Mouse (Mus musculus): ENCODE measurements at regions not wholly inside any gene's neighbourhood (a gene's known extent, or its start where the extent isn't known, plus 50 kb on each side); places are given as distances from the start of the nearest gene placed in this dataset.

DNA sequence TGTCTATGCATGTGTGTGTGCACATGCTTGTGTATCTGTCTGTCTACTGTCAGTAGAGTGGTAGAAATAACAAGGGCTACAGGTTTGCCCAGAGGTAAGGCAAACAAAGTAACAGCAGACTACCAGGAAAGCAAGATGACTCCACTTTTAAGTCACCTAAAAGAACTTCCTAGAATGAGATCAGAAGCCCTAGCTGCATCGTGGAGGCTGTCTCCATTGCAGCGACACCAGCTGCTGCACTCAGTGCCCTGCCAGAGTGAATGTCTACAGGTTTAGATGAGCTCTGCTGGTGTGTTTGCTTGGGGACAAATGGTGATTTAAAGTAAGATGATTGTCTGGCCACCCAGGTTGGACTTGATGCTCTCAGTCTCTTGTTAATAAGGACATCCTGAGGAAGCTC is 50.6 kb upstream of the Dusp10 start:
- no peak for ATAC-seq (replicated peaks)
- H3K36me3 ChIP-seq (replicated peaks), result no peaks in the 10 kb centered on the region

DNA sequence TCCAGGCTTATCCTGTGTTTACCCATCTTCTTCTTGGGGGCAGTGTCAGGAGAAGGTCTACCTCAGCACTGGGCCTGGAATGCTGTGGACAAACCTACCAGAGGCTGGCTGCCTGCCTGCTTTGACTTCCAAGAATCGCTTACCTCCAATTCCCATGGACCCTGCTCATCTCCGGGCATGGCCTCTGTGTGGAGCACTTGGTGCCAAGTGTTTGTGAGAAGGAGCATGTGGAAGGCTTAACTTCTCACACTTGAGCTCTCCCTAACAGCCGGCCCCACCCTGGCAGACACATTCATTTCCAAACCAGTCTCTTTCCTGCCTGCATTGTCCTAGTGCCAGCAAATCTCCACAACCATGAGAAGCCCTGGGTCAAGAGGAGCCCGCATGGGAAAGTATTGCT is 49.8 kb upstream of the Dusp10 start:
- H3K9ac ChIP-seq, result no peak overlapping the region
- no peak overlapping the region for H3K27ac ChIP-seq
- H3K4me1 ChIP-seq, result no peaks in the 10 kb centered on the region
- H3K4me3 ChIP-seq, result no peak overlapping the region
- no peak overlapping the region for H3K4me2 ChIP-seq
- no peak for ATAC-seq (replicated peaks)
- 86% methylated on average over 4 of the region's 4 CpGs for WGBS
- H3K27me3 ChIP-seq (replicated peaks), result no peaks in the 10 kb centered on the region
- H3K36me3 ChIP-seq (replicated peaks), result no peaks in the 10 kb centered on the region
- no peaks in the 10 kb centered on the region for H3K9me3 ChIP-seq

More for the DNA sequence above, 50.6 kb upstream of the Dusp10 start:
- Histone ChIP-seq H3K4me3 (no peak overlapping the region), H3K9me3 (no peaks in the 10 kb centered on the region), H3K4me1 (no peaks in the 10 kb centered on the region), H3K9ac (no peak overlapping the region), H3K27me3 (replicated peaks) (no peaks in the 10 kb centered on the region), H3K4me2 (no peak overlapping the region), H3K27ac (no peak overlapping the region)
- 96% methylated on average over 2 of the region's 2 CpGs for WGBS
